Mouse (Mus musculus) MEL (cell line): ENCODE measurements around the gene Tmx1.

Experiments
- CTCF ChIP-seq, 3 experiments: IDR thresholded peaks in 2 of 3; conservative IDR thresholded peaks in 1 of 3; 2 replicates each; pipeline ENCODE4 v1.5.1; 2011 to 2012; ENCODE audit warnings: low read length in 3 of 3, low read depth in 2 of 3, mild to moderate bottlenecking in 2 of 3, improper control_type of control experiment in 1 of 3, inconsistent platforms in 1 of 3, mixed read lengths in 1 of 3, moderate library complexity in 1 of 3; ENCODE audit not compliant: control insufficient read depth in 1 of 3, insufficient read depth in 1 of 3, poor library complexity in 1 of 3, severe bottlenecking in 1 of 3
- E2F4 ChIP-seq: IDR thresholded peaks from 2 replicates; pipeline ENCODE4 v1.6.1; 2011; ENCODE audit warnings: low read depth, low read length, improper control_type of control experiment, borderline replicate concordance
- EP300 ChIP-seq, 2 experiments: IDR thresholded peaks; 2 replicates each; pipeline ENCODE4 v1.6.1; 2011; ENCODE audit warnings: improper control_type of control experiment in 2 of 2, low read length in 2 of 2, low read depth in 1 of 2, mild to moderate bottlenecking in 1 of 2
- GATA1 ChIP-seq: IDR thresholded peaks from 2 replicates; pipeline ENCODE4 v1.6.1; 2011; ENCODE audit warnings: low read depth, low read length, improper control_type of control experiment
- KAT2A ChIP-seq: conservative IDR thresholded peaks from 2 replicates; pipeline ENCODE4 v1.6.1; 2012; ENCODE audit warnings: low read depth, low read length, improper control_type of control experiment, inconsistent platforms
- NELFE ChIP-seq: IDR thresholded peaks from 2 replicates; pipeline ENCODE4 v1.6.1; 2011; ENCODE audit warnings: low read depth, low read length, improper control_type of control experiment
- POLR2A ChIP-seq, 2 experiments: IDR thresholded peaks; 2 replicates each; pipeline ENCODE4 v1.6.1; 2011 to 2012; ENCODE audit warnings: low read length in 2 of 2, mild to moderate bottlenecking in 2 of 2, control low read depth in 1 of 2, improper control_type of control experiment in 1 of 2, low read depth in 1 of 2, moderate library complexity in 1 of 2; ENCODE audit not compliant: control insufficient read depth in 1 of 2, insufficient read depth in 1 of 2, poor library complexity in 1 of 2
- POLR2AphosphoS5 ChIP-seq: IDR thresholded peaks from 2 replicates; pipeline ENCODE4 v1.6.1; 2012; ENCODE audit warnings: low read depth, borderline replicate concordance, mild to moderate bottlenecking, inconsistent platforms, low read length, moderate library complexity, mixed read lengths
- SMC3 ChIP-seq: IDR thresholded peaks from 2 replicates; pipeline ENCODE4 v1.6.1; 2011; ENCODE audit warnings: low read depth, low read length, improper control_type of control experiment
- TBP ChIP-seq: IDR thresholded peaks from 2 replicates; pipeline ENCODE4 v1.8.0; 2011; ENCODE audit warnings: low read depth, low read length, improper control_type of control experiment
- TCF12 ChIP-seq: IDR thresholded peaks from 2 replicates; pipeline ENCODE4 v1.6.1; 2014; ENCODE audit warnings: low read depth, mild to moderate bottlenecking, inconsistent platforms, low read length, improper control_type of control experiment, moderate library complexity
- USF1 ChIP-seq: IDR thresholded peaks from 2 replicates; pipeline ENCODE4 v1.6.1; 2014; ENCODE audit warnings: low read depth, mild to moderate bottlenecking, inconsistent platforms, low read length, improper control_type of control experiment, moderate library complexity
- ZKSCAN1 ChIP-seq: IDR thresholded peaks from 2 replicates; pipeline ENCODE4 v1.6.1; 2012; ENCODE audit warnings: low read depth, mild to moderate bottlenecking, inconsistent platforms, low read length, improper control_type of control experiment, moderate library complexity
- ZNF384 ChIP-seq: IDR thresholded peaks from 2 replicates; pipeline ENCODE4 v1.6.1; 2012; ENCODE audit warnings: low read depth, mild to moderate bottlenecking, inconsistent platforms, low read length, improper control_type of control experiment

- no peak for TF ChIP-seq EP300 (IDR thresholded peaks at IDR 0.05; ENCODE audit: low read depth in 1 of 2, low read length in 2 of 2)
- TF ChIP-seq TBP: no peak
- no peak for TF ChIP-seq CTCF (IDR thresholded peaks at IDR 0.05 in 2 of 3, conservative IDR thresholded peaks at IDR 0.05 in 1 of 3; ENCODE audit: control insufficient read depth in 1 of 3, insufficient read depth in 1 of 3, low read depth in 2 of 3, low read length in 3 of 3, poor library complexity in 1 of 3, severe bottlenecking in 1 of 3)
- TF ChIP-seq SMC3: no peak
- no peak for TF ChIP-seq KAT2A
- TF ChIP-seq ZNF384: no peak
- no peak for TF ChIP-seq GATA1
- no peak for TF ChIP-seq POLR2A (IDR thresholded peaks at IDR 0.05; ENCODE audit: control insufficient read depth in 1 of 2, insufficient read depth in 1 of 2, low read depth in 1 of 2, low read length in 2 of 2, poor library complexity in 1 of 2)
- TF ChIP-seq TCF12: no peak
- no peak for TF ChIP-seq E2F4
- TF ChIP-seq NELFE: no peak
- no peak for TF ChIP-seq USF1
- no peak for TF ChIP-seq ZKSCAN1
- TF ChIP-seq POLR2AphosphoS5: no peak
Observed at GRCm38 (mm10) chr12:70464016-70464415, 11.1 kb downstream of the Tmx1 start.
